Mouse (Mus musculus) mouse trophoblast stem cell (cell line): ENCODE measurements around the gene Ccnt1.
"Not testable (repeated sequence)": the region's sequence is repeated elsewhere in the genome, so short reads cannot be mapped to it uniquely, and the experiment has no call there.

ENCODE experiments used
- in situ Hi-C, 2 experiments: fragments of 300-500 bp; cut with MseI, MboI; formaldehyde crosslinking; loops; 2 replicates in 1 of 2; 3 replicates in 1 of 2; pipeline ENCODE4 v1.15.1; 2025

Gene Ccnt1

GRCm38 (mm10) chr15:98545151-98545550, 25.6 kb downstream of the Ccnt1 start:
- in situ Hi-C loops, result no loop called here

- in situ Hi-C loops, result no loop called here
Measured at GRCm38 (mm10) chr15:98543341-98543740, 27.4 kb downstream of the Ccnt1 start.

GRCm38 (mm10) chr15:98541064-98541463, 29.7 kb downstream of the Ccnt1 start:
- in situ Hi-C loops, result no loop called here

GRCm38 (mm10) chr15:98537923-98538322, 32.8 kb downstream of the Ccnt1 start:
- in situ Hi-C loops, result no loop called here

GRCm38 (mm10) chr15:98536828-98537510, 33.8 kb downstream of the Ccnt1 start:
- in situ Hi-C loops, result no loop called here

GRCm38 (mm10) chr15:98535921-98536320, 34.8 kb downstream of the Ccnt1 start:
- in situ Hi-C loops, result no loop called here

- in situ Hi-C loops, result no loop called here
Measured at GRCm38 (mm10) chr15:98533881-98534627, 36.7 kb downstream of the Ccnt1 start, which contains the start of gene Kansl2. Gene Kansl2, minus strand, starts transcription at chr15:98534264.

GRCm38 (mm10) chr15:98533035-98533531, 37.6 kb downstream of the Ccnt1 start:
- in situ Hi-C loops, result no loop called here

- in situ Hi-C loops, result no loop called here
Measured at GRCm38 (mm10) chr15:98532281-98532680, 38.4 kb downstream of the Ccnt1 start.

GRCm38 (mm10) chr15:98528066-98528563, 42.6 kb downstream of the Ccnt1 start:
- in situ Hi-C loops, result no loop called here

GRCm38 (mm10) chr15:98527056-98527771, 43.5 kb downstream of the Ccnt1 start:
- in situ Hi-C loops, result no loop called here

- in situ Hi-C loops, result no loop called here
Measured at GRCm38 (mm10) chr15:98526057-98526456, 44.7 kb downstream of the Ccnt1 start.

- in situ Hi-C loops, result no loop called here
Measured at GRCm38 (mm10) chr15:98521245-98521644, 49.5 kb downstream of the Ccnt1 start.

GRCm38 (mm10) chr15:98517380-98518355, 53.1 kb downstream of the Ccnt1 start:
- in situ Hi-C loops, result no loop called here

- in situ Hi-C loops, result not testable (repeated sequence)
Measured at GRCm38 (mm10) chr15:98514845-98515244, 55.9 kb downstream of the Ccnt1 start.

GRCm38 (mm10) chr15:98514146-98514545, 56.6 kb downstream of the Ccnt1 start:
- in situ Hi-C loops, result no loop called here

- in situ Hi-C loops, result not testable (repeated sequence)
Measured at GRCm38 (mm10) chr15:98513676-98514075, 57.0 kb downstream of the Ccnt1 start.

GRCm38 (mm10) chr15:98512799-98513321, 57.9 kb downstream of the Ccnt1 start:
- in situ Hi-C loops, result no loop called here

GRCm38 (mm10) chr15:98512232-98512631, 58.5 kb downstream of the Ccnt1 start:
- in situ Hi-C loops, result no loop called here

GRCm38 (mm10) chr15:98511386-98511928, 59.3 kb downstream of the Ccnt1 start:
- in situ Hi-C loops, result no loop called here
